ENCODE assay signal across 27 mouse cellular contexts in the genomic region with DNA sequence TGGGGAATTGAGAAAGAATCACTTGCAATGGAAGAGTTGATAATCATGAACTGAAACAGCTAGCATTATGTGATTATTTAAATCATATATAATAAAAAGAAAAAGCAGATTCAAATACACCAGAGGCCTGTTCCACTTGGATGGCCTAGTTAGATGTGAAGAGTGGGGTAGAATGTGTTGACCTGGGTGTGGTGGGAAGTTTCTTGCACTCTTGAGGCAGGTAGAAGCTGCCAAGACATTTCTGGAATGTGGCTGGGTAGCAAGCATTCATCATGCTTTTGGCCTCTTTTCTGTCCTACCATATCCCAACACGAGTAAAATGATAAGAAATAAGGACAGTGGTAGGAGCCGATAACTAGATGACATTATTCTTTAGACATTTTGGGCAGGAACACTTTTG. TPM values are rescaled to one million over a fixed set of nuclear protein-coding genes. Genes with fewer than 3 reads are reported as not detected.
DNase-seq lines count a peak whose midpoint lies in the region; ATAC-seq lines count a peak whose summit lies in the region.
"Had no signal": no experiment of that assay in that cellular context is flagged by ENCODE, and none has a peak within 500 bp of the region (broad histone marks: within the 10 kb centered on the region; RNA-seq: fewer than 3 reads in every experiment).

No protein-coding gene starts in this region.

- no peaks in the 10 kb centered on the region for H3K27me3 ChIP-seq in lung, embryonic 15.5 days
- H3K27me3 ChIP-seq: forebrain, embryonic 13.5 days; hindbrain, embryonic 12.5 days; hindbrain, embryonic 15.5 days had no signal

- no peaks in the 10 kb centered on the region for H3K36me3 ChIP-seq in lung, embryonic 15.5 days
- H3K36me3 ChIP-seq: forebrain, embryonic 10.5 days; heart, embryonic 10.5 days; heart, embryonic 13.5 days; hindbrain, embryonic 12.5 days; hindbrain, embryonic 15.5 days had no signal

- H3K4me2 ChIP-seq in lung, embryonic 15.5 days: no peak overlapping the region
- H3K4me2 ChIP-seq: forebrain, embryonic 13.5 days; heart, embryonic 13.5 days; hindbrain, embryonic 12.5 days; hindbrain, embryonic 15.5 days had no signal

- no peak overlapping the region for H3K4me3 ChIP-seq in lung, embryonic 15.5 days
- H3K4me3 ChIP-seq: forebrain, embryonic 10.5 days; forebrain, embryonic 13.5 days; heart, adult 2 months; heart, embryonic 10.5 days; heart, embryonic 13.5 days; hindbrain, embryonic 12.5 days; hindbrain, embryonic 15.5 days had no signal

- no peak overlapping the region for H3K9ac ChIP-seq in lung, embryonic 15.5 days
- H3K9ac ChIP-seq: forebrain, embryonic 13.5 days; heart, embryonic 13.5 days; hindbrain, embryonic 12.5 days; hindbrain, embryonic 15.5 days had no signal

- DNase-seq in 3134 (ENCODE audit: extremely low read depth, insufficient read length, low spot score): peak; percentile 24
- peak; percentile 40 for DNase-seq in lung, postnatal 10 days
- peak; percentile 73 for DNase-seq in lung, postnatal 36 days
- DNase-seq in liver: no peak
- no peak for DNase-seq in adrenal gland, postnatal 36 days
- no peak for DNase-seq in frontal cortex, postnatal 14 days (ENCODE audit: low spot score in 2 of 2)
- no peak for DNase-seq in thymus, postnatal 36 days
- DNase-seq: adrenal gland, adult 8-10 months; adrenal gland, postnatal 25 days; cerebellum, adult 18-20 months; cerebellum, adult 9-10 months; cerebellum, postnatal 14 days; gastrocnemius, postnatal 10 days; gastrocnemius, postnatal 36 days; heart, adult 2 months had no signal

- H3K9me3 ChIP-seq in lung, embryonic 15.5 days: no peaks in the 10 kb centered on the region
- H3K9me3 ChIP-seq: forebrain, embryonic 10.5 days; forebrain, embryonic 13.5 days; heart, embryonic 10.5 days; heart, embryonic 13.5 days; hindbrain, embryonic 12.5 days; hindbrain, embryonic 15.5 days had no signal

- H3K4me1 ChIP-seq in lung, embryonic 15.5 days: 0 out of 2 replicates have a peak, but pooled peaks cover 5% of the 10 kb centered on the region
- H3K4me1 ChIP-seq: forebrain, embryonic 10.5 days; forebrain, embryonic 13.5 days; heart, embryonic 10.5 days; heart, embryonic 13.5 days; hindbrain, embryonic 12.5 days; hindbrain, embryonic 15.5 days had no signal

- 32% methylated on average over 2 of the region's 2 CpGs for WGBS in lung, embryonic 15.5 days

- no peak for ATAC-seq in lung, embryonic 15.5 days (ENCODE audit: borderline replicate concordance, extremely low read depth, low FRiP score, low TSS enrichment)
- ATAC-seq: activated CD4-positive, CD25-positive, alpha-beta regulatory T cell, adult 4 months; forebrain, embryonic 13.5 days; forebrain, embryonic 16.5 days had no signal

- H3K27ac ChIP-seq in lung, embryonic 15.5 days: 0 out of 2 replicates have a peak overlapping the region, but pooled peaks have one; percentile 24
- H3K27ac ChIP-seq: forebrain, embryonic 10.5 days; forebrain, embryonic 13.5 days; heart, adult 2 months; heart, embryonic 10.5 days; heart, embryonic 13.5 days; hindbrain, embryonic 12.5 days; hindbrain, embryonic 15.5 days had no signal

RNA-seq across cellular contexts. Expression of a gene that starts 3.5 kb away (rescaled TPM):
- polyA plus RNA-seq in lung, embryonic 15.5 days (2015; fragmentation: Nextera tagmentation; extraction: Ambion mirVana): 3.0 and 3.3 TPM in 2 replicates
- under 1 TPM in 1 of 2 experiments, not detected in 1; 0.46 TPM for total RNA-seq in adrenal gland, postnatal 36 days (2021)
- total RNA-seq: adrenal gland, postnatal 25 days; ES-E14; gastrocnemius, adult 18-20 months; gastrocnemius, postnatal 36 days had no signal
- polyA plus RNA-seq: embryonic facial prominence, embryonic 11.5 days; forebrain, embryonic 10.5 days; forebrain, embryonic 13.5 days; forebrain, embryonic 16.5 days; heart, embryonic 10.5 days; heart, embryonic 13.5 days; hindbrain, embryonic 12.5 days; hindbrain, embryonic 15.5 days had no signal

RNA-seq across cellular contexts. Expression of a gene that starts 39.4 kb away (rescaled TPM):
- polyA plus RNA-seq in lung, embryonic 15.5 days (2015; fragmentation: Nextera tagmentation; extraction: Ambion mirVana): 0.70 and 0.77 TPM in 2 replicates
- under 1 TPM; 0.26 to 0.83 TPM for total RNA-seq in adrenal gland, postnatal 36 days (2021)
- total RNA-seq: ES-E14 had no signal
- polyA plus RNA-seq: embryonic facial prominence, embryonic 11.5 days; forebrain, embryonic 10.5 days; forebrain, embryonic 13.5 days; hindbrain, embryonic 15.5 days had no signal

RNA-seq across cellular contexts. Expression of a gene that starts 46.4 kb away (rescaled TPM):
- 0.17 and 0.21 TPM in 2 replicates for polyA plus RNA-seq in lung, embryonic 15.5 days (2015; fragmentation: Nextera tagmentation; extraction: Ambion mirVana)
- under 1 TPM in 1 of 2 experiments, not detected in 1; 0.20 TPM for total RNA-seq in adrenal gland, postnatal 36 days (2021)
- total RNA-seq: gastrocnemius, adult 18-20 months; gastrocnemius, postnatal 36 days had no signal
- polyA plus RNA-seq: hindbrain, embryonic 15.5 days had no signal

Comparison
In these comparisons a context has a peak if more than half of its experiments do, and no peak if none do; other contexts are left out.
1. DNase-seq: peak in 3134 (single experiment), lung, postnatal 10 days (single experiment) and lung, postnatal 36 days (single experiment); none in liver (single experiment), adrenal gland, postnatal 36 days (0 of 2), frontal cortex, postnatal 14 days (0 of 2) and thymus, postnatal 36 days (0 of 2).